Mouse (Mus musculus) ZHBTc4 (cell line): ENCODE measurements around the gene Arhgap44.

ENCODE experiments used
- DNase-seq: peaks from one replicate; pipeline ENCODE4 v3.0.0-alpha.2; 2011; ENCODE audit warnings: low read depth, low spot score

Arhgap44 gene

GRCm38 (mm10) chr11:65137145-65137652 lies 25.6 kb downstream of the Arhgap44 start:
- DNase-seq, result no peak

- DNase-seq, result no peak
Observed at GRCm38 (mm10) chr11:65135251-65135739, 27.5 kb downstream of the Arhgap44 start.

- DNase-seq, result no peak
Observed at GRCm38 (mm10) chr11:65133661-65134060, 29.1 kb downstream of the Arhgap44 start.

GRCm38 (mm10) chr11:65129110-65129509 lies 33.7 kb downstream of the Arhgap44 start:
- peak; percentile 58 for DNase-seq

- no peak for DNase-seq
Observed at GRCm38 (mm10) chr11:65128666-65129065, 34.1 kb downstream of the Arhgap44 start.

- DNase-seq, result no peak
Observed at GRCm38 (mm10) chr11:65126566-65126965, 36.2 kb downstream of the Arhgap44 start.

- DNase-seq, result peak; percentile 21
Observed at GRCm38 (mm10) chr11:65124913-65125418, 37.8 kb downstream of the Arhgap44 start.

GRCm38 (mm10) chr11:65120276-65120675 lies 42.5 kb downstream of the Arhgap44 start:
- no peak for DNase-seq

- DNase-seq, result no peak
Observed at GRCm38 (mm10) chr11:65115811-65116210, 47.0 kb downstream of the Arhgap44 start.

GRCm38 (mm10) chr11:65112086-65112485 lies 50.7 kb downstream of the Arhgap44 start:
- DNase-seq, result no peak

- DNase-seq, result no peak
Observed at GRCm38 (mm10) chr11:65111651-65112050, 51.1 kb downstream of the Arhgap44 start.

- DNase-seq, result peak; percentile 67
Observed at GRCm38 (mm10) chr11:65110058-65110457, 52.7 kb downstream of the Arhgap44 start.

- DNase-seq, result peak; percentile 63
Observed at GRCm38 (mm10) chr11:65107734-65108171, 55.0 kb downstream of the Arhgap44 start.

- DNase-seq, result no peak
Observed at GRCm38 (mm10) chr11:65107151-65107550, 55.6 kb downstream of the Arhgap44 start.

- DNase-seq, result no peak
Observed at GRCm38 (mm10) chr11:65104076-65104475, 58.7 kb downstream of the Arhgap44 start.

GRCm38 (mm10) chr11:65101206-65101605 lies 61.6 kb downstream of the Arhgap44 start:
- DNase-seq, result no peak

- peak; percentile 69 for DNase-seq
Observed at GRCm38 (mm10) chr11:65100031-65100430, 62.7 kb downstream of the Arhgap44 start.

GRCm38 (mm10) chr11:65097526-65098070 lies 65.2 kb downstream of the Arhgap44 start:
- peak; percentile 61 for DNase-seq

GRCm38 (mm10) chr11:65096866-65097265 lies 65.9 kb downstream of the Arhgap44 start:
- no peak for DNase-seq

- no peak for DNase-seq
Observed at GRCm38 (mm10) chr11:65092851-65093250, 69.9 kb downstream of the Arhgap44 start.

- no peak for DNase-seq
Observed at GRCm38 (mm10) chr11:65090386-65090785, 72.4 kb downstream of the Arhgap44 start.

- no peak for DNase-seq
Observed at GRCm38 (mm10) chr11:65089982-65090381, 72.8 kb downstream of the Arhgap44 start.

- DNase-seq, result no peak
Observed at GRCm38 (mm10) chr11:65089282-65089681, 73.5 kb downstream of the Arhgap44 start.
